Mouse (Mus musculus) small intestine, adult 2 months (tissue): Measurements from ENCODE around the gene LTO1. TPM values are rescaled to one million over a fixed set of nuclear protein-coding genes. Genes with fewer than 3 reads are reported as not detected.

ENCODE experiments used
- H3K27ac ChIP-seq: fragments of 200-500 bp; 2 replicates; pipeline ENCODE4 v1.5.1; 2012; ENCODE audit warnings: low read depth, low read length, control low read depth, inconsistent platforms; ENCODE audit not compliant: insufficient read depth
- H3K27me3 ChIP-seq: fragments of 200-500 bp; 2 replicates; pipeline ENCODE4 v1.6.1; 2012; ENCODE audit warnings: mild to moderate bottlenecking, moderate library complexity, low read length, inconsistent platforms; ENCODE audit not compliant: control insufficient read depth, insufficient read depth
- H3K36me3 ChIP-seq: fragments of 200-500 bp; 2 replicates; pipeline ENCODE4 v1.6.1; 2012; ENCODE audit warnings: mild to moderate bottlenecking, low read length, control low read depth, inconsistent platforms; ENCODE audit not compliant: control insufficient read depth, insufficient read depth
- H3K4me1 ChIP-seq: fragments of 200-500 bp; 2 replicates; pipeline ENCODE4 v1.6.1; 2012; ENCODE audit warnings: low read length, inconsistent platforms, mixed read lengths; ENCODE audit not compliant: control insufficient read depth, insufficient read depth, insufficient read length
- H3K4me3 ChIP-seq: fragments of 200-500 bp; 2 replicates; pipeline ENCODE4 v1.5.1; 2012; ENCODE audit warnings: low read depth, mild to moderate bottlenecking, control low read depth, inconsistent platforms, low read length, moderate library complexity
- CTCF ChIP-seq: fragments of 200-500 bp; IDR thresholded peaks from 2 replicates; pipeline ENCODE4 v1.5.1; 2012; ENCODE audit warnings: low read depth, mild to moderate bottlenecking, control low read depth, inconsistent platforms, low read length, moderate library complexity, mixed read lengths; ENCODE audit not compliant: insufficient replicate concordance, insufficient read length; ENCODE audit errors: extremely low read depth
- POLR2A ChIP-seq: fragments of 200-500 bp; IDR thresholded peaks from 2 replicates; pipeline ENCODE4 v1.6.1; 2012; ENCODE audit warnings: low read depth, mild to moderate bottlenecking, control low read depth, inconsistent platforms, low read length, moderate library complexity
- WGBS: fragments of 180-500 bp; shearing (Covaris S2); methylation state at CpG from one replicate; pipeline ENCODE4 v1.1.7; 2018; 5-methylcytosine and 5-hydroxymethylcytosine counted together
- polyA plus RNA-seq: library from polyadenylated mRNA; depleted of rRNA; stranded (reverse); fragments of >200 nt; gene quantifications from 2 replicates; pipeline ENCODE4 v1.2.3, GENCODE M21; 2012

LTO1 gene
- polyA plus RNA-seq, 1 experiment: 14.1 TPM

- Histone ChIP-seq H3K27ac (peak overlapping the region; percentile 73), H3K27me3 (0 out of 2 replicates have a peak, but pooled peaks cover 3% of the 10 kb centered on the region), H3K4me3 (peak overlapping the region; percentile 58), H3K4me1 (peaks cover 17% of the 10 kb centered on the region), H3K36me3 (peaks cover 16% of the 10 kb centered on the region)
- under 1% methylated on average over 22 of the region's 22 CpGs for WGBS
- TF ChIP-seq CTCF (no peak), POLR2A (no peak)
Observed at GRCm38 (mm10) chr7:144940003-144940571, 25.2 kb downstream of the LTO1 start.

GRCm38 (mm10) chr7:144940585-144940984 is 25.7 kb downstream of the LTO1 start:
- no peak for TF ChIP-seq CTCF
- no peak for TF ChIP-seq POLR2A
- peaks cover 14% of the 10 kb centered on the region for H3K36me3 ChIP-seq
- no peak overlapping the region; the same call in 1 of the 2 replicates for H3K27ac ChIP-seq
- WGBS: 5% methylated on average over 11 of the region's 11 CpGs
- peak overlapping the region; percentile 58; the same call in 1 of the 2 replicates for H3K4me3 ChIP-seq
- H3K4me1 ChIP-seq: peaks cover 17% of the 10 kb centered on the region
- 0 out of 2 replicates have a peak, but pooled peaks cover 3% of the 10 kb centered on the region for H3K27me3 ChIP-seq

GRCm38 (mm10) chr7:144941242-144941831 is 26.4 kb downstream of the LTO1 start:
- no peak for TF ChIP-seq CTCF
- peak; percentile 39; the same call in 1 of the 2 replicates for TF ChIP-seq POLR2A
- Histone ChIP-seq H3K4me3 (peak overlapping the region; percentile 83), H3K4me1 (peaks cover 17% of the 10 kb centered on the region), H3K36me3 (peaks cover 8% of the 10 kb centered on the region), H3K27ac (peak overlapping the region; percentile 75), H3K27me3 (0 out of 2 replicates have a peak, but pooled peaks cover 3% of the 10 kb centered on the region)
- WGBS: under 1% methylated on average over 39 of the region's 39 CpGs

GRCm38 (mm10) chr7:144942071-144942743 is 27.3 kb downstream of the LTO1 start:
- Histone ChIP-seq H3K36me3 (no peaks in the 10 kb centered on the region), H3K27ac (peak overlapping the region; percentile 38), H3K4me1 (peaks cover 17% of the 10 kb centered on the region), H3K4me3 (peak overlapping the region; percentile 83), H3K27me3 (0 out of 2 replicates have a peak, but pooled peaks cover 3% of the 10 kb centered on the region)
- TF ChIP-seq POLR2A (no peak), CTCF (no peak)
- under 1% methylated on average over 35 of the region's 35 CpGs for WGBS

- 0 out of 2 replicates have a peak overlapping the region, but pooled peaks have one; percentile 38 for H3K27ac ChIP-seq
Observed at GRCm38 (mm10) chr7:144942744-144943135, 27.8 kb downstream of the LTO1 start.

GRCm38 (mm10) chr7:144943254-144943653 is 28.4 kb downstream of the LTO1 start:
- H3K27ac ChIP-seq: no peak overlapping the region
- under 1% methylated on average over 45 of the region's 45 CpGs for WGBS

More at GRCm38 (mm10) chr7:144942744-144943135, 27.8 kb downstream of the LTO1 start:
- 3% methylated on average over 20 of the region's 20 CpGs for WGBS
- TF ChIP-seq POLR2A (no peak), CTCF (no peak)
- 0 out of 2 replicates have a peak, but pooled peaks cover 3% of the 10 kb centered on the region for H3K27me3 ChIP-seq
- peaks cover 17% of the 10 kb centered on the region for H3K4me1 ChIP-seq
- no peaks in the 10 kb centered on the region for H3K36me3 ChIP-seq
- peak overlapping the region; percentile 83 for H3K4me3 ChIP-seq

More at GRCm38 (mm10) chr7:144943254-144943653, 28.4 kb downstream of the LTO1 start:
- H3K4me1 ChIP-seq: peaks cover 17% of the 10 kb centered on the region
- no peak; the same call in 1 of the 2 replicates for TF ChIP-seq POLR2A
- no peak for TF ChIP-seq CTCF
- H3K36me3 ChIP-seq: no peaks in the 10 kb centered on the region
- H3K4me3 ChIP-seq: peak overlapping the region; percentile 83
- H3K27me3 ChIP-seq: 0 out of 2 replicates have a peak, but pooled peaks cover 3% of the 10 kb centered on the region
